Mouse (Mus musculus) lung, postnatal 25 days (tissue): Measurements from ENCODE around the gene Kcne1.

Source experiments
- DNase-seq: peaks from one replicate; pipeline ENCODE4 v3.0.0; 2022; ENCODE audit warnings: low spot score

The Kcne1 gene

GRCm38 (mm10) chr16:92305519-92305918, 53.7 kb downstream of the Kcne1 start:
- no peak for DNase-seq

DNA sequence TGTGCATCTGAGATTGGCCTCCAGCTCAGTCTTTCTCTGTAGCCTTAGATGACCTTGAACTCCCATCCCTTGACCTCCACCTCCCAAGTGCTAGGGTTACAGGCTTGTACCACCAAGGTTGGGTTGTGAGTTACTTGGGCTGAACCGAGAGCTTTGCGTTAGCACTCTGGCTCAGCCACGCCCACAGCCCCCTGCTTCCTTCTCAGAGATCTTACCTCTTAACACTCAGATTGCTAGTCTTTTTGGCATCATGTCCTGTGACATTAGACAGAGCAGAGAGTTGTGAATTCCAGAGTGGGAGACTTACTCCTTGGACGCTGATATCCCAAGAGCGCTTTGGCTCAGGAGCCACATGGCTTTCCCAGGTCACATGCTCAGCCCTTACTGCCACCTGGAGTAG, 56.8 kb downstream of the Kcne1 start:
- DNase-seq, result no peak

DNA sequence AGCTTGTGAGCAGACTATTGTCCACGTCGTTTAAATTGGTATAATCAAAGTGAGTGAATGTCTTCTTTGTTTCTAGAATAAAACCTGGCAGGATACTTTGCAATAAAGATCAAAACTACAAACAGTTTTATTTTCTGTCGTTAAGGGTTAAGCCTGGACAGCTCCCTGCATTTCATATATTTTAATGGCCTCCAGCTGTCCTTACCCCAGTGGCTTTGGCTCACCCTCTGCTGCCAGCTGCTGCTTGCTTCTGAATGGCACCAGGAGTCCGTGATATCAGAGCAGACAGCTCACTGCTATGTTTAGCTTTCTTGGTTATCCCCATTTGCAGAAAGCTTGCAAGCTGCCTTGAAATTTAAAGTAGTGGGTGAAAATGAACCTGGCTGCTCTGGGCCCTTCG, 57.3 kb downstream of the Kcne1 start:
- no peak for DNase-seq

DNA sequence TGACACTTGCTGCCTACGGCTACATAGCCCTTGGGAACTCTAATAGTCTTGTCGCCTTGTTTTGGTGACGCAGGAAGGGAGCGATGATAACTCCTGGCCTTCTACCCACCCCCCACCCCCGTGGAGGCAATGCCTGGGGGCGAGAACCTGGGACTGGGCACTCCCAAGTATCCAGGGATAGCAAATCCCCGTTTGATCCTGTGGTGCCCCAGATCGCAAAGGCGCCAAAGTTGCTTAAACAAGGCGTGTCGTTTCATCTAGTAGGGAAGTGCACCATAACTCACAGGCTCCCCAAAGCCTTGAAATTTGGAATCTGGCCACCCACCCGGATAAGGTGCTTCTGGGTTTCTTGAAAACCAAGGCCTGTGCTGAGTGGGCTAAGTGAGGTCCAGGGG, 57.9 kb downstream of the Kcne1 start:
- peak; percentile 17 for DNase-seq

DNA sequence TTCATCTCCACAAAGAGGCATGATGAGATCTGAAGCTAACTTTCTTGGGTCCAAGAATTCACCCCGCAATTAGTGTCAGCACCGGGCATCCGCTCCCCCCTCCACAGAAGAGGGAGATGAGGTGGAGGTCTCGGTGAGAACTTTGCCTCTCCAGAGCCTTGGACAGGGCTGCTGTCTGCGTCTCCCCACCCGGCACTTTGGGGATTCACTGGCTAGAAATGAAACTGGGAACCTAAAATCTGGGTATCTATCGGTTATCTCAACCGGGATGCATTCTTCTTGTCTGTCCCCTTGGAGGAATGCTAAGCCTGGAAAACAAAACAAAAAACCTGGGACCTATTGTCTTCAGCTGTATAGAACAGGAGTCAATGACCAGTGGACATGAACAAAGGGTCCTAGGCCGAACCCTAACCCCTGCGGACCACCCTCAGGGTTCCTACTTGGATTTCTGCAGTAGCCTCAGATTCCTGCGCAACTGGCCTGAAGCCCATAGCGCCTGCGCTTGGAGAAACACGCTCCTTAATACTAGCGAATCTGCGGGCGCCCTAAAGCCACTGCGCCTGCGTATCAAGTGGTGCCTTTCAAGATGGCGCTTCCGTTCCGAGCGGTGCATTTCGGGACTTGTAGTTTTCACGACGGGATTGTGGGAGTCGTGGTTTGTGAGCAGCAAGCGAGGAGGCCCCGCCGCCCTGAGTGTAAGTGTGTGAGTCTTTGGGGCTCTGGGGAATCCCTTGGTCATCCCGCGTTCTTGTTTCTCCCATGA, 58.4 kb downstream of the Kcne1 start, which contains the start of gene Smim11:
TSS of gene Smim11 (plus strand) at position 638 of the 763 bp plus-strand sequence.
- DNase-seq, result peak; percentile 97
